Mouse (Mus musculus): ENCODE data around the gene Cdc25a.
A peak's percentile ranks its signal among the peaks of the same experiment; 100 is the strongest.

Cdc25a gene

GRCm38 (mm10) chr9:109874797-109875691, at the start of gene Cdc25a:
Gene Cdc25a (plus strand): TSS chr9:109875579.
- DNase-seq (ENCODE audit: low spot score): peak; percentile 99

GRCm38 (mm10) chr9:109825739-109826138, 49.6 kb upstream of the Cdc25a start:
- DNase-seq (ENCODE audit: low spot score): no peak

- DNase-seq (ENCODE audit: low spot score): no peak
These were observed 49.2 kb upstream of the Cdc25a start for GRCm38 (mm10) chr9:109826181-109826580.

- DNase-seq (ENCODE audit: low spot score): peak; percentile 94
These were observed 42.8 kb upstream of the Cdc25a start, which contains the start of gene Nme6 for GRCm38 (mm10) chr9:109832391-109833087. Gene Nme6 (plus strand): TSS chr9:109832749.

- DNase-seq (ENCODE audit: low spot score): no peak
These were observed 42.3 kb upstream of the Cdc25a start for GRCm38 (mm10) chr9:109833088-109833412.

- no peak for DNase-seq (ENCODE audit: low spot score)
These were observed 26.0 kb upstream of the Cdc25a start, which contains the start of gene Camp for GRCm38 (mm10) chr9:109849312-109849758. Gene Camp (minus strand): TSS chr9:109849617.

- DNase-seq (ENCODE audit: low spot score): no peak
These were observed 25.3 kb upstream of the Cdc25a start for GRCm38 (mm10) chr9:109850099-109850498.

GRCm38 (mm10) chr9:109854341-109854740, 21.0 kb upstream of the Cdc25a start:
- no peak for DNase-seq (ENCODE audit: low spot score)

- DNase-seq (ENCODE audit: low spot score): no peak
These were observed 19.4 kb upstream of the Cdc25a start for GRCm38 (mm10) chr9:109855947-109856346.

GRCm38 (mm10) chr9:109862397-109863044, 12.9 kb upstream of the Cdc25a start:
- DNase-seq (ENCODE audit: low spot score): peak; percentile 70

GRCm38 (mm10) chr9:109863085-109863484, 12.3 kb upstream of the Cdc25a start:
- no peak for DNase-seq (ENCODE audit: low spot score)

- no peak for DNase-seq (ENCODE audit: low spot score)
These were observed 9.2 kb upstream of the Cdc25a start for GRCm38 (mm10) chr9:109866218-109866617.

- DNase-seq (ENCODE audit: low spot score): peak; percentile 63
These were observed 4.3 kb upstream of the Cdc25a start for GRCm38 (mm10) chr9:109870983-109871572.

- DNase-seq (ENCODE audit: low spot score): peak; percentile 56
These were observed 569 bp downstream of the Cdc25a start for GRCm38 (mm10) chr9:109875695-109876601.

GRCm38 (mm10) chr9:109876756-109877155, 1.4 kb downstream of the Cdc25a start:
- DNase-seq (ENCODE audit: low spot score): no peak

GRCm38 (mm10) chr9:109877666-109878065, 2.3 kb downstream of the Cdc25a start:
- no peak for DNase-seq (ENCODE audit: low spot score)

GRCm38 (mm10) chr9:109879305-109879704, 3.9 kb downstream of the Cdc25a start:
- no peak for DNase-seq (ENCODE audit: low spot score)

GRCm38 (mm10) chr9:109886259-109886658, 10.9 kb downstream of the Cdc25a start:
- peak; percentile 48 for DNase-seq (ENCODE audit: low spot score)

- no peak for DNase-seq (ENCODE audit: low spot score)
These were observed 11.9 kb downstream of the Cdc25a start for GRCm38 (mm10) chr9:109887321-109887720.

- no peak for DNase-seq (ENCODE audit: low spot score)
These were observed 16.1 kb downstream of the Cdc25a start for GRCm38 (mm10) chr9:109891501-109891900.

- no peak for DNase-seq (ENCODE audit: low spot score)
These were observed 17.4 kb downstream of the Cdc25a start for GRCm38 (mm10) chr9:109892651-109893250.
